Mouse (Mus musculus) E14TG2a.4 (cell line): ENCODE measurements around the gene Fer.
A peak's percentile ranks its signal among the peaks of the same experiment; 100 is the strongest.

Experiments
- H3K27me3 ChIP-seq: 2 replicates; pipeline ENCODE4 v1.6.1; 2014; ENCODE audit warnings: low read length, control low read depth; ENCODE audit not compliant: insufficient read depth
- H3K36me3 ChIP-seq: 2 replicates; pipeline ENCODE4 v1.6.1; 2014; ENCODE audit warnings: low read length, control low read depth; ENCODE audit not compliant: insufficient read depth
- H3K4me1 ChIP-seq: replicated peaks from 2 replicates; pipeline ENCODE4 v1.6.1; 2014; ENCODE audit warnings: low read depth, low read length, control low read depth
- H3K4me3 ChIP-seq: replicated peaks from 2 replicates; pipeline ENCODE4 v1.5.1; 2014; ENCODE audit warnings: mild to moderate bottlenecking, low read length
- H3K9me3 ChIP-seq: 2 replicates; pipeline ENCODE4 v1.6.1; 2014; ENCODE audit warnings: low read length, control low read depth
- CTCF ChIP-seq: conservative IDR thresholded peaks from 2 replicates; pipeline ENCODE4 v1.5.1; 2014; ENCODE audit warnings: low read length
- NANOG ChIP-seq: IDR thresholded peaks from 2 replicates; pipeline ENCODE4 v1.6.1; 2014; ENCODE audit warnings: borderline replicate concordance, low read length, mixed read lengths
- POU5F1 ChIP-seq: IDR thresholded peaks from 2 replicates; pipeline ENCODE4 v1.6.1; 2014; ENCODE audit warnings: low read length, borderline replicate concordance

Fer gene

DNA sequence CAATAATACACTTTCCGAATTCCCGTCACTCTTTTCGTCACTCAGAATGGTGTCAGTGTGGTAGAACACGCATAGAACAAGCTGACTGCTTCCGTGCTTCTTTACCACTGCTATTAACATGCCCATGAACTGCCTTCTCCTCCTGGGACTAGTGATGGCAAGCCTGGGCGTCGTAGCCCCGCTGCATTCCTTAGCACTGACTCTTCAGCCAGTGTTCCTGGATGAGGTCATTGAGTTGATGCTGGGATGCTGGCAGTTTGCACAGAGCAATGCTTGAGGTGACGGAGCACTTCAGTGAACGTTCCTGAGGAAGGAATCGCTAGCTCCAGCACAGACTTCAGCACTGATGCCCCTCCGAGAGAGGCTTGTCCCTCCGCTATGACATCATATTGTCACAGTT lies 140.6 kb downstream of the Fer start:
- H3K4me3 ChIP-seq = no peak overlapping the region
- no peaks in the 10 kb centered on the region for H3K9me3 ChIP-seq
- no peak for TF ChIP-seq CTCF
- TF ChIP-seq NANOG = no peak
- no peak for TF ChIP-seq POU5F1
- H3K36me3 ChIP-seq = no peaks in the 10 kb centered on the region
- H3K4me1 ChIP-seq = 0 out of 2 replicates have a peak, but pooled peaks cover 3% of the 10 kb centered on the region
- H3K27me3 ChIP-seq = no peaks in the 10 kb centered on the region

DNA sequence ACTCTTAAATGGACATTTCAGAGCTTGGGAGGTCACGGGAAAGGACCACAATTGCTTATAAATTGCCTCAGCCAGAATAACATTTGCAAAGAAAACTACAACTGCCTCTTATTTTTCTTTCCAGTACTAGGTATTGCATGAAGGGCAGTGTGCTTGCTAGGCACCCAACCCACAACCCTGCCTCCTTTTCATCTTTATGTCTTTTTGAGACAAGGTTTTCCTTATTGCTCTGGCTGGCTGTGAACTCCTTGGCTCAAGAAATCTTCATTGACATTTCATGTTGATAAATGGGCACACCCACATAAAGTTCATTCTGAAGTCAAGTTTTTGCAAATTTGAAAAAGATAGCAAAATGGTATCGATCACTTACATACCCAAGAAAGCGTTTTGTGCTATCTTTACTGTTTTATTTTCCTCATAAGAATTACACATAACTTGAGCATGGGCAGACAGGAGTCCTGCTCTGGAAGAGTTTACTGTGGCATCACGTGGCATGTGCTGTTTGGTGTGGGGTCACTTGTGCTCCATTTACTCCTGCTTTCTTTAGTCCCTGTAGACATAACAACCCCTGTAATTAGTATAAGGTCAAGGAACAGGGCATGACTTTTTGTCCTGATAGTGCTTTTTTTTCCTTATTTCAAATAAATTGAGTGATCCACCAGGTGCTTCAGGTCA lies 142.8 kb downstream of the Fer start:
- no peaks in the 10 kb centered on the region for H3K9me3 ChIP-seq
- no peaks in the 10 kb centered on the region for H3K27me3 ChIP-seq
- no peak overlapping the region for H3K4me3 ChIP-seq
- no peaks in the 10 kb centered on the region for H3K36me3 ChIP-seq
- H3K4me1 ChIP-seq = 0 out of 2 replicates have a peak, but pooled peaks cover 3% of the 10 kb centered on the region
- TF ChIP-seq NANOG (no peak), CTCF (no peak), POU5F1 (no peak)

DNA sequence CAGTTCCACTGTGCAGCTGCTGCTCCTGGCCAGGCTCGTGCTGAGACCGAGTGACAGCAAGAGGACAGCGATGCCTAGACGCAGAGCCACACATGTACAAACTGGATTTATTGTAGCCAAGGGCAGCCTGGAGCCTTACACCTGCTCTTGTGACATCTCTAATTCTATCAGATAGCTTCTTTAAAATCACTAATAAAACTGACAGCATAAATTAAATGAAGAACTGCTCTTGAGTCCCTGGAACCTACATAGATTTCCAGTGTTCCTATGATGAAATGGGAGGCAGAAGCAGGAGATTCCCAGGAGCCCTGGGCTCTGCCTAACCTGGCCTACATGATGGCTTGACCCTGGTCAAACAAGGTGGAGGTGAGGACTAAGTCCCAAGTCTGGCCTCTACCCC lies 153.7 kb downstream of the Fer start:
- Histone ChIP-seq H3K27me3 (no peaks in the 10 kb centered on the region), H3K36me3 (0 out of 2 replicates have a peak, but pooled peaks cover 4% of the 10 kb centered on the region), H3K9me3 (no peaks in the 10 kb centered on the region), H3K4me3 (no peak overlapping the region), H3K4me1 (peaks cover 3% of the 10 kb centered on the region)
- no peak for TF ChIP-seq NANOG
- TF ChIP-seq POU5F1 = no peak
- no peak for TF ChIP-seq CTCF

DNA sequence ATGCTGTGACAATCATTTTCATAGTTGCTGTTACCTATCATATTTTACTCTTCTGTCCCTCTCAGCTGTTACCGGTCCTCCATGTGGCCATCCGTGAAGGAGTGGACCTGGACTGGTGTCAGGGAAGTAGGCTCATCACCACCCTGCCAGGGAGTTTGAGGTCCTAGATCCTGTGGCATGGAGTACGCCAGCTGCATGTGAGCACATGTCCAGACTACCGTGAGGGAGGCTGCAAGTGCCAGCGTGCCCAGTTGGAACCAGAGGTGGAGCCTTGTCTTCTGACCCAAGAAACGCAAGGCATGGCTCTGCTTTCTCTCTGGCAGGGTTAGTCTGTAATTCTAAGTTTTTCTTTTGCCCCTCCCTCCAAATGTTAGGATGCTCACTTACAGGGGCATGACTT lies 155.4 kb downstream of the Fer start:
- H3K4me1 ChIP-seq = peaks cover 3% of the 10 kb centered on the region
- 0 out of 2 replicates have a peak, but pooled peaks cover 4% of the 10 kb centered on the region for H3K36me3 ChIP-seq
- no peaks in the 10 kb centered on the region for H3K27me3 ChIP-seq
- TF ChIP-seq NANOG (no peak), CTCF (no peak), POU5F1 (no peak)
- no peaks in the 10 kb centered on the region for H3K9me3 ChIP-seq
- no peak overlapping the region for H3K4me3 ChIP-seq

DNA sequence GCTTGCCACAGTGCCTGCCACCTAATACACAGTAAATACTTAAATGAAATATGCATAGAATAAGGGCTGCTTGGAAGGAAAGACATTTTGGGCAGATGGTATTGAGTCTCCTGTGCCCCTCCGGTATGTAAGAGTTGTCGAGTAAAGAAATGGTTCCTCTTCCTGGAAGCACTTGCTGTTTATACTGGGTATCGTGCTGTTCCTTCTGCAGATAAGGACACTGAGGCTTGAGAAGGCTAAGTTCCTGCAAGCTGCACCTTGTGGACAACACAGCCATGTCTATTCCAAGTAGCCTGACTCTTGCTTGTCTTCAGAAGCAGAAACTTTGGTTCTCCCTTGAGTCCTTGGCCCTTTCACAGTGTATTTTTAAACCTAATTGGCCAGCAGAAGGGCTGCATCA lies 156.0 kb downstream of the Fer start:
- H3K4me3 ChIP-seq = no peak overlapping the region
- H3K27me3 ChIP-seq = no peaks in the 10 kb centered on the region
- no peaks in the 10 kb centered on the region for H3K9me3 ChIP-seq
- H3K36me3 ChIP-seq = 0 out of 2 replicates have a peak, but pooled peaks cover 4% of the 10 kb centered on the region
- peaks cover 3% of the 10 kb centered on the region for H3K4me1 ChIP-seq
- TF ChIP-seq NANOG = no peak
- no peak for TF ChIP-seq CTCF
- TF ChIP-seq POU5F1 = no peak

DNA sequence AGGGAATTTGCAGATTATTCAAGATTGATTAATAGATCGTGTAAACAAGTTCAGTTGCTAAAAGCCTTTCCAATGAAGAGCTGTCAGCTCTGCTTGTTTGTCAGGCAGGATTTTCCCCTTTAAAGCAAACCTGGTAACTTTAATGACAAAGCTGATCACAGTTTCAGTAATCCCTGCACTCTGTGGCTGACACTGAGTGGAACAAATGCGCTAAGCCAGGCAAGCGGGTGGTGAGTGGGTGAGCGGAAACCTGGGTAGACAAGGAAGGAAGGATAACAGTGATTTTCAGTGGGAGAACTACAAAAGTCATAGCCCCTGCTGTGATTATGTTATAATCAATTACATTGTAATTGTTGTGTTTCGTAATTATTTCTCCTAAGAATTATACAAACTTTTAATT lies 156.8 kb downstream of the Fer start:
- Histone ChIP-seq H3K4me3 (no peak overlapping the region), H3K36me3 (0 out of 2 replicates have a peak, but pooled peaks cover 4% of the 10 kb centered on the region), H3K4me1 (peaks cover 3% of the 10 kb centered on the region), H3K27me3 (no peaks in the 10 kb centered on the region), H3K9me3 (no peaks in the 10 kb centered on the region)
- TF ChIP-seq CTCF = no peak
- TF ChIP-seq POU5F1 = no peak
- no peak for TF ChIP-seq NANOG

DNA sequence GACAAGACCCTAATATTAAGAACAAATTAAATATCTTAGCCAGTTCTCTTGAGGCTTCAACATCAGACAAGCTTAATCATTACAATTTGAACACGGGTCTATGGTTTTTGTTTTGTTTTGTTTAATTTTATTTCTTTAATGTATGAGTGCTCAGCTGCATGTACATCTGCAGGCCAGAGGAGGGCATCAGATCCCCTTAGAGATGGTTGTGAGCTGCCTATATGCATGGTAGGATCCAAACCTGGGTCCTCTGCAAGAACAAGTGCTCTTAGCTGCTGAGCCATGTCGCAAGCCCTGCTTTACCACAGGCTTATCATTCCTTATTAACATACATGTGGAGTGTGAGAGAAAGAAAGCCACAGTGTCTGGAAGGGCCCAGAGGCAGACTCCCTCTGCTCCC lies 163.6 kb downstream of the Fer start:
- Histone ChIP-seq H3K36me3 (no peaks in the 10 kb centered on the region), H3K27me3 (no peaks in the 10 kb centered on the region), H3K4me3 (no peak overlapping the region), H3K4me1 (no peaks in the 10 kb centered on the region), H3K9me3 (no peaks in the 10 kb centered on the region)
- no peak for TF ChIP-seq POU5F1
- peak; percentile 27 for TF ChIP-seq CTCF
- TF ChIP-seq NANOG = no peak

DNA sequence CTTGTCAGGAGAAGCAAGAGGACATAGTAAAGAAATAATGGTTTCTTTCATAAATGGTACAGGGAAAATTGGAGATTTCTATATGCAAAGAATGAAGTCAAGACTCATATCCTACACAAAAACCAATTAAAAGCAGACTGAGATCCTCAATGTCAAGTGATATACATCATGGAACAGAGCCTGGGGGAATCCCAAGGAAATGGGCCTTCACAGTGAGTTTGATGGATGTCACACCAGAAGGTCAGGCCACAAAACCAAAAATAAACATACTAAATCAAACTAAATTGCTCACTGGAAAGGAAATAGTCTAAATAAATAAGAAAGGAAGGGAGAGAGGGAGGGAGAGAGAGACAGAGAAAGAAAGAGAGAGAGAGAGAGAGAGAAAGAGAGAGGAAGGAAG lies 178.9 kb downstream of the Fer start:
- no peaks in the 10 kb centered on the region for H3K27me3 ChIP-seq
- TF ChIP-seq POU5F1 (no peak), NANOG (no peak), CTCF (no peak)
- no peaks in the 10 kb centered on the region for H3K9me3 ChIP-seq
- peaks cover 12% of the 10 kb centered on the region for H3K4me1 ChIP-seq
- no peak overlapping the region for H3K4me3 ChIP-seq
- no peaks in the 10 kb centered on the region for H3K36me3 ChIP-seq

DNA sequence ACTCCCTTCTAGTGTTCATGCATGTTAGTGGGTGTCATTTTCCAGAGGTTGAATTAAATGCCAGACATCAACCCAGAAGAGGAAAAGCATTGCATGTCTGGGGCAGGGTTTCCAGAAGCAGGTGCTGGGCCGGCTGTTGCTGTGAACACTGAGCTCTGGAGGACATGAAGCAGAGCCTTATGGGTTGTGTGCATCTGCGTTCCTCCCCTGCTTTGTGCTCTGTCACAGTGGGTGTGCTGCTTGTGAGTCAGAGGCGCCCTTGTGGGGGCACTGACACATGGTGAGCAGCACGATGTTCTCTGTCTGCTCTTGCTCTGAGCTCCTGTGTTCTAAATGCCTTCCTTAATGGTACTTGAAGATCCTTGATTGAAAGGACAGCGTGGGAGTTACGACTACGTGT lies 182.5 kb downstream of the Fer start:
- no peak for TF ChIP-seq NANOG
- TF ChIP-seq CTCF = no peak
- TF ChIP-seq POU5F1 = no peak

More for the DNA sequence above, 182.5 kb downstream of the Fer start:
- H3K4me3 ChIP-seq = no peak overlapping the region
- H3K36me3 ChIP-seq = no peaks in the 10 kb centered on the region
- H3K9me3 ChIP-seq = no peaks in the 10 kb centered on the region
- no peaks in the 10 kb centered on the region for H3K27me3 ChIP-seq
- peaks cover 19% of the 10 kb centered on the region for H3K4me1 ChIP-seq
